Mouse (Mus musculus): ENCODE results near the gene Myadml2. TPM values are rescaled to one million over a fixed set of nuclear protein-coding genes. Genes with fewer than 3 reads are reported as not detected.
"Not testable (repeated sequence)": the region's sequence is repeated elsewhere in the genome, so short reads cannot be mapped to it uniquely, and the experiment has no call there.

Myadml2 gene
- polyA plus RNA-seq, 1 experiment from 2014 or later, result not detected

DNA sequence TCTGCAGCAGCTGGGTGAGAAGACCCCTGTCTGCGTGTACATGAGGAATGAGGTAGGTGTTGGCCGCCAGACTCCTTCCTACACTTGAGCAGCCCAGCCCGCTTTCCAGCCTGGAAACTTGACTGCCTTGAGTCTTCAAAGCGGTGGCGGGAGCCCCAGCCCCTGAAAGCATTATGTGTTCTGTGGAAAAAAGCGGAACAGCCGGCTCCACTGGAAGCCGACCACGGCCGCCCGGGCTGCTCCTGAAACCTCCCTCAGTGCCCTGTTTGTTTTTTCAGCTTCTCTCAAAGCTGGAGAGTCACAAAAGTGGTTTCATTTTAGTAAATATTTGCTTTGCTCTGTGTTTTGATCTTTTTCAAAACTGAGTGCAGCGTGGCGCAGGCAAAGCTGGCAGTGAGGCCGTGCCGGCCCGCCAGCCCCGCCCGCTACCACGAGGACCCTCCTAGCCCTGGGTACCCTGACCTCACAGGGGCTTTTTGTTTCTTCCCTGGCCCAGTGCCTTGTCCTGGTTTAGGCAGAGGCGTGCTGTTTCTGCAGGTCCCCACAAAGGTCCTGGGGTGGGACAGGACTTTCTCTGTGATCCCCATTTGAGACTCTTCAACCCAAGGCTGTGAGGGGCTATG, 38.8 kb upstream of the Myadml2 start:
- Histone ChIP-seq H3K4me3 (ENCODE audit: low read depth, low read length) (no peak overlapping the region), H3K27ac (ENCODE audit: low read length) (peak overlapping the region; percentile 95), H3K4me2 (replicated peaks; ENCODE audit: low read depth, low read length) (no peak overlapping the region), H3K9me3 (ENCODE audit: control insufficient read depth, low read depth, low read length) (no peaks in the 10 kb centered on the region), H3K9ac (replicated peaks; ENCODE audit: low read depth, low read length) (no peak overlapping the region), H3K27me3 (ENCODE audit: control insufficient read depth, insufficient read depth, low read length) (no peaks in the 10 kb centered on the region), H3K36me3 (ENCODE audit: control insufficient read depth, insufficient read depth, low read length) (peaks cover 11% of the 10 kb centered on the region), H3K4me1 (ENCODE audit: control insufficient read depth, insufficient read depth, low read length) (0 out of 2 replicates have a peak, but pooled peaks cover 4% of the 10 kb centered on the region)
- ATAC-seq (ENCODE audit: insufficient number of reproducible peaks, insufficient read depth, low FRiP score, low read depth), result peak; percentile 65
- 61% methylated on average over 20 of the region's 20 CpGs for WGBS

DNA sequence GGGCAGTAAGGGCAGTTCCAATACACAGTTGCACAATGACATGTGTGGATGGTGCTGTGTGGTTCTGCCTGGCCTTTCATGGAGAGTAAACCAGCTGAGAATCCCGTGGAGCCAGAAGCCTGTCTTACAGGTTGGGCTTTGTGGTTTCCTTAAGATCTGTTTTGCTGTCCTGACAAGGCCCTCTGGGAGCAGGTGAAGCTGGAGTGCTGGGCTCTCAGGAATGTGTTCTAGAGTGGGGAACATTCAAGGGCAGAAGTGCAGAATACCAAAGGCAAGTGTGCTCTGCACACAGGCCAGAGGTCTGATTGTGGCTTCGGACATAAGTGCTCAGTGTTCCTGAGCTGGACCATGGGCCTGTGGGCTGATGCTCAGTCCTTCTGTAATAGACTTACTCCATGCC, 36.7 kb upstream of the Myadml2 start:
- no peak overlapping the region for H3K4me3 ChIP-seq (ENCODE audit: low read depth, low read length)
- H3K9me3 ChIP-seq (ENCODE audit: control insufficient read depth, low read depth, low read length), result no peaks in the 10 kb centered on the region
- WGBS, result 84% methylated on average over 2 of the region's 2 CpGs
- H3K27me3 ChIP-seq (ENCODE audit: control insufficient read depth, insufficient read depth, low read length), result no peaks in the 10 kb centered on the region
- no peak for ATAC-seq (ENCODE audit: insufficient number of reproducible peaks, insufficient read depth, low FRiP score, low read depth)
- no peak overlapping the region for H3K4me2 ChIP-seq (replicated peaks; ENCODE audit: low read depth, low read length)
- 0 out of 2 replicates have a peak, but pooled peaks cover 4% of the 10 kb centered on the region for H3K4me1 ChIP-seq (ENCODE audit: control insufficient read depth, insufficient read depth, low read length)
- H3K9ac ChIP-seq (replicated peaks; ENCODE audit: low read depth, low read length), result no peak overlapping the region
- H3K27ac ChIP-seq (ENCODE audit: low read length), result no peak overlapping the region
- peaks cover 28% of the 10 kb centered on the region for H3K36me3 ChIP-seq (ENCODE audit: control insufficient read depth, insufficient read depth, low read length)

GRCm38 (mm10) chr11:120684086-120684485, 36.1 kb upstream of the Myadml2 start:
- no peak overlapping the region for H3K4me3 ChIP-seq (ENCODE audit: low read depth, low read length)
- ATAC-seq (ENCODE audit: insufficient number of reproducible peaks, insufficient read depth, low FRiP score, low read depth), result no peak
- no peak overlapping the region for H3K9ac ChIP-seq (replicated peaks; ENCODE audit: low read depth, low read length)
- H3K27ac ChIP-seq (ENCODE audit: low read length), result no peak overlapping the region
- 0 out of 2 replicates have a peak, but pooled peaks cover 4% of the 10 kb centered on the region for H3K4me1 ChIP-seq (ENCODE audit: control insufficient read depth, insufficient read depth, low read length)
- 89% methylated on average over 2 of the region's 2 CpGs for whole genome bisulfite sequencing
- peaks cover 28% of the 10 kb centered on the region for H3K36me3 ChIP-seq (ENCODE audit: control insufficient read depth, insufficient read depth, low read length)
- H3K9me3 ChIP-seq (ENCODE audit: control insufficient read depth, low read depth, low read length), result no peaks in the 10 kb centered on the region
- H3K4me2 ChIP-seq (replicated peaks; ENCODE audit: low read depth, low read length), result no peak overlapping the region
- no peaks in the 10 kb centered on the region for H3K27me3 ChIP-seq (ENCODE audit: control insufficient read depth, insufficient read depth, low read length)

DNA sequence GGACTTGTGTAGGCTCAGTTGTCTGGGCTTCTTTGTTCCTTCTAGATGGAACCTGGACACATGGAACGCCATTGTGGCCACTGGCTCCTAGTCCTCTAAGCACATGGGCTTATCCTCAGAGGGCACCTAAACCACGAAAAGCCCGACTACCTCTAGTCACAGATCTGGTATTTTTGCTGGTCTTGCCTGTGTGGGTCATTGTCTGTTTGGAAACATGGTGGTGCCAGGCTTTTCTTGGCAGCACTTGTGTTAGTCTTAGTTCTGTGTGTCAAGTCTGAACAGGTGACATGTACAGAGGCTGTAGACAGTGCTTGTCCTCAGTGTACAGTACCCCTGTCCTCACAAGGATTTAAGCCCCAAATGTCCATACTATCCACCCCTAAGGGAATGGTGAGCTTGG, 35.6 kb upstream of the Myadml2 start:
- Histone ChIP-seq H3K27ac (ENCODE audit: low read length) (no peak overlapping the region), H3K4me2 (replicated peaks; ENCODE audit: low read depth, low read length) (no peak overlapping the region), H3K36me3 (ENCODE audit: control insufficient read depth, insufficient read depth, low read length) (peaks cover 26% of the 10 kb centered on the region), H3K4me1 (ENCODE audit: control insufficient read depth, insufficient read depth, low read length) (0 out of 2 replicates have a peak, but pooled peaks cover 4% of the 10 kb centered on the region), H3K27me3 (ENCODE audit: control insufficient read depth, insufficient read depth, low read length) (no peaks in the 10 kb centered on the region), H3K9me3 (ENCODE audit: control insufficient read depth, low read depth, low read length) (no peaks in the 10 kb centered on the region), H3K4me3 (ENCODE audit: low read depth, low read length) (no peak overlapping the region), H3K9ac (replicated peaks; ENCODE audit: low read depth, low read length) (no peak overlapping the region)
- ATAC-seq (ENCODE audit: insufficient number of reproducible peaks, insufficient read depth, low FRiP score, low read depth), result no peak
- WGBS, result 91% methylated on average over 3 of the region's 3 CpGs

DNA sequence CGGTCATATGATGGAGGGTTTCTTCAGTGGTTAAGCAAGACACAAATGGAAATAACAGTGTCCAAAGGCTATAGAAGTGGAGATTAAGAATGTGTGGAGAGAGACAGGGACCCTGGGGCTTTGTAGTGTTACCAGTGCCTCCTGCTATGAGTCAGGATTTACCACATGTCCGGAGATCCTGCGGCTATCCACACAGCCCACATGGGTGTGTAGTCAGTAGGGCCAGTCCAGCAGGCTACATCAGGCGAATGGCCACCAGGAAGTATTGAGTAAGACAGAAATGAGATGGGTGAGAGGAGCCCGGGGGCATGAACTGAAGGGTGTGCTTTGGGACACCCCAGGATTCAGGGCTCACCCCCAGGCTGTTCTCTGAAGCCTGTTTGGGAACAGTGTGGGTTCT, 34.7 kb upstream of the Myadml2 start:
- H3K36me3 ChIP-seq (ENCODE audit: control insufficient read depth, insufficient read depth, low read length), result peaks cover 32% of the 10 kb centered on the region
- H3K4me2 ChIP-seq (replicated peaks; ENCODE audit: low read depth, low read length), result no peak overlapping the region
- H3K4me1 ChIP-seq (ENCODE audit: control insufficient read depth, insufficient read depth, low read length), result 0 out of 2 replicates have a peak, but pooled peaks cover 4% of the 10 kb centered on the region
- H3K4me3 ChIP-seq (ENCODE audit: low read depth, low read length), result no peak overlapping the region
- 91% methylated on average over 5 of the region's 5 CpGs for WGBS
- no peak for ATAC-seq (ENCODE audit: insufficient number of reproducible peaks, insufficient read depth, low FRiP score, low read depth)
- no peaks in the 10 kb centered on the region for H3K27me3 ChIP-seq (ENCODE audit: control insufficient read depth, insufficient read depth, low read length)
- H3K9ac ChIP-seq (replicated peaks; ENCODE audit: low read depth, low read length), result no peak overlapping the region
- no peak overlapping the region for H3K27ac ChIP-seq (ENCODE audit: low read length)
- H3K9me3 ChIP-seq (ENCODE audit: control insufficient read depth, low read depth, low read length), result no peaks in the 10 kb centered on the region

GRCm38 (mm10) chr11:120679909-120680308, 32.0 kb upstream of the Myadml2 start:
- Histone ChIP-seq H3K27me3 (ENCODE audit: control insufficient read depth, insufficient read depth, low read length) (no peaks in the 10 kb centered on the region), H3K4me2 (replicated peaks; ENCODE audit: low read depth, low read length) (no peak overlapping the region), H3K4me1 (ENCODE audit: control insufficient read depth, insufficient read depth, low read length) (no peaks in the 10 kb centered on the region), H3K27ac (ENCODE audit: low read length) (no peak overlapping the region), H3K9me3 (ENCODE audit: control insufficient read depth, low read depth, low read length) (no peaks in the 10 kb centered on the region), H3K36me3 (ENCODE audit: control insufficient read depth, insufficient read depth, low read length) (peaks cover 32% of the 10 kb centered on the region), H3K9ac (replicated peaks; ENCODE audit: low read depth, low read length) (no peak overlapping the region), H3K4me3 (ENCODE audit: low read depth, low read length) (no peak overlapping the region)
- 0 out of 2 replicates have a peak, but pooled peaks have one; percentile 37 for ATAC-seq (ENCODE audit: insufficient number of reproducible peaks, insufficient read depth, low FRiP score, low read depth)
- WGBS, result 74% methylated on average over 3 of the region's 3 CpGs

- Histone ChIP-seq H3K9ac (replicated peaks; ENCODE audit: low read depth, low read length) (no peak overlapping the region), H3K4me2 (replicated peaks; ENCODE audit: low read depth, low read length) (no peak overlapping the region), H3K36me3 (ENCODE audit: control insufficient read depth, insufficient read depth, low read length) (peaks cover 32% of the 10 kb centered on the region), H3K4me3 (ENCODE audit: low read depth, low read length) (no peak overlapping the region), H3K27me3 (ENCODE audit: control insufficient read depth, insufficient read depth, low read length) (no peaks in the 10 kb centered on the region), H3K9me3 (ENCODE audit: control insufficient read depth, low read depth, low read length) (no peaks in the 10 kb centered on the region), H3K4me1 (ENCODE audit: control insufficient read depth, insufficient read depth, low read length) (0 out of 2 replicates have a peak, but pooled peaks cover 4% of the 10 kb centered on the region), H3K27ac (ENCODE audit: low read length) (no peak overlapping the region)
- WGBS, result 88% methylated on average over 4 of the region's 4 CpGs
- ATAC-seq (ENCODE audit: insufficient number of reproducible peaks, insufficient read depth, low FRiP score, low read depth), result no peak
Observed at GRCm38 (mm10) chr11:120676951-120677350, 29.0 kb upstream of the Myadml2 start.

- not testable (repeated sequence) for H3K4me2 ChIP-seq (replicated peaks; ENCODE audit: low read depth, low read length); H3K4me1 ChIP-seq (ENCODE audit: control insufficient read depth, insufficient read depth, low read length); ATAC-seq (ENCODE audit: insufficient number of reproducible peaks, insufficient read depth, low FRiP score, low read depth); H3K4me3 ChIP-seq (ENCODE audit: low read depth, low read length); H3K9me3 ChIP-seq (ENCODE audit: control insufficient read depth, low read depth, low read length); H3K27me3 ChIP-seq (ENCODE audit: control insufficient read depth, insufficient read depth, low read length); H3K9ac ChIP-seq (replicated peaks; ENCODE audit: low read depth, low read length); H3K27ac ChIP-seq (ENCODE audit: low read length)
- WGBS, result 84% methylated on average over 4 of the region's 5 CpGs
- H3K36me3 ChIP-seq (ENCODE audit: control insufficient read depth, insufficient read depth, low read length), result peaks cover 26% of the 10 kb centered on the region
Observed at GRCm38 (mm10) chr11:120675875-120676274, 27.9 kb upstream of the Myadml2 start.

All from stomach, embryonic 14.5 days (tissue).